Mouse (Mus musculus) embryonic facial prominence, embryonic 15.5 days (tissue): Measurements from ENCODE around the gene Evi2. TPM values are rescaled to one million over a fixed set of nuclear protein-coding genes. Genes with fewer than 3 reads are reported as not detected.
A peak's percentile ranks its signal among the peaks of the same experiment; 100 is the strongest.

Experiments used
- ATAC-seq: fragments of 200-750 bp; cut with Nextera tagmentation; 2 replicates; pipeline ENCODE4 v1.8.0; 2017; ENCODE audit warnings: low read depth, moderate TSS enrichment; ENCODE audit not compliant: insufficient number of reproducible peaks, low FRiP score, low TSS enrichment
- H3K27ac ChIP-seq: fragments of 300-500 bp; sonication (generic); replicated peaks from 2 replicates; pipeline ENCODE4 v1.5.1; 2015; ENCODE audit warnings: mild to moderate bottlenecking, inconsistent platforms
- H3K27me3 ChIP-seq: fragments of 300-500 bp; sonication (generic); 2 replicates; pipeline ENCODE4 v1.6.1; 2015; ENCODE audit warnings: inconsistent platforms
- H3K36me3 ChIP-seq: fragments of 300-500 bp; sonication (generic); 2 replicates; pipeline ENCODE4 v1.6.1; 2015; ENCODE audit warnings: mild to moderate bottlenecking, inconsistent platforms
- H3K4me1 ChIP-seq: fragments of 300-500 bp; sonication (generic); 2 replicates; pipeline ENCODE4 v1.6.1; 2015; ENCODE audit warnings: inconsistent platforms
- H3K4me2 ChIP-seq: fragments of 300-500 bp; sonication (generic); replicated peaks from 2 replicates; pipeline ENCODE4 v1.6.1; 2015; ENCODE audit warnings: mild to moderate bottlenecking, inconsistent platforms
- H3K4me3 ChIP-seq: fragments of 300-500 bp; sonication (generic); replicated peaks from 2 replicates; pipeline ENCODE4 v1.5.1; 2015; ENCODE audit warnings: mild to moderate bottlenecking, inconsistent platforms
- H3K9ac ChIP-seq: fragments of 300-500 bp; sonication (generic); 2 replicates; pipeline ENCODE4 v1.6.1; 2015; ENCODE audit warnings: inconsistent platforms
- H3K9me3 ChIP-seq: fragments of 300-500 bp; sonication (generic); replicated peaks from 2 replicates; pipeline ENCODE4 v1.6.1; 2016; ENCODE audit warnings: inconsistent platforms
- WGBS: fragments of 180-500 bp; shearing (Covaris S2); methylation state at CpG from one replicate; pipeline ENCODE4 v1.1.7; 2015; 5-methylcytosine and 5-hydroxymethylcytosine counted together
- polyA plus RNA-seq: library from polyadenylated mRNA; unstranded; fragments of >200 nt; fragmentation: Nextera tagmentation; extraction: Ambion mirVana; gene quantifications from 2 replicates; pipeline ENCODE4 v1.2.1, GENCODE M21; 2015

The Evi2 gene
- polyA plus RNA-seq, 1 experiment from 2014 or later = 0.64 TPM

- Histone ChIP-seq H3K4me3 (no peak overlapping the region), H3K9ac (no peak overlapping the region), H3K36me3 (peaks cover 19% of the 10 kb centered on the region), H3K27me3 (no peaks in the 10 kb centered on the region), H3K9me3 (no peaks in the 10 kb centered on the region), H3K4me1 (peaks cover 6% of the 10 kb centered on the region; the same call in 1 of the 2 replicates), H3K4me2 (no peak overlapping the region), H3K27ac (no peak overlapping the region)
- no peak for ATAC-seq
- 88% methylated on average over 4 of the region's 4 CpGs for WGBS
Observed at GRCm38 (mm10) chr11:79535554-79535953, 5.2 kb upstream of the Evi2 start.

GRCm38 (mm10) chr11:79533950-79534690 lies 3.7 kb upstream of the Evi2 start:
- H3K27ac ChIP-seq = 0 out of 2 replicates have a peak overlapping the region, but pooled peaks have one; percentile 40
- WGBS = 66% methylated on average over 8 of the region's 8 CpGs
- ATAC-seq = peak; percentile 67; the same call in 1 of the 2 replicates

GRCm38 (mm10) chr11:79533311-79533710 lies 2.9 kb upstream of the Evi2 start:
- Histone ChIP-seq H3K27ac (no peak overlapping the region), H3K4me3 (no peak overlapping the region), H3K4me2 (no peak overlapping the region), H3K27me3 (no peaks in the 10 kb centered on the region), H3K36me3 (peaks cover 11% of the 10 kb centered on the region), H3K4me1 (peaks cover 6% of the 10 kb centered on the region; the same call in 1 of the 2 replicates), H3K9ac (no peak overlapping the region), H3K9me3 (no peaks in the 10 kb centered on the region)
- no peak; the same call in 1 of the 2 replicates for ATAC-seq
- 94% methylated on average over 6 of the region's 6 CpGs for WGBS

More at GRCm38 (mm10) chr11:79533950-79534690, 3.7 kb upstream of the Evi2 start:
- Histone ChIP-seq H3K9ac (no peak overlapping the region), H3K4me3 (no peak overlapping the region), H3K36me3 (peaks cover 11% of the 10 kb centered on the region), H3K27me3 (no peaks in the 10 kb centered on the region), H3K9me3 (no peaks in the 10 kb centered on the region), H3K4me2 (no peak overlapping the region), H3K4me1 (peaks cover 6% of the 10 kb centered on the region; the same call in 1 of the 2 replicates)

- Histone ChIP-seq H3K4me3 (no peak overlapping the region), H3K9me3 (no peaks in the 10 kb centered on the region), H3K27ac (no peak overlapping the region), H3K9ac (no peak overlapping the region), H3K36me3 (no peaks in the 10 kb centered on the region; the same call in 1 of the 2 replicates), H3K27me3 (no peaks in the 10 kb centered on the region), H3K4me1 (peaks cover 6% of the 10 kb centered on the region; the same call in 1 of the 2 replicates), H3K4me2 (no peak overlapping the region)
- WGBS = 95% methylated on average over 4 of the region's 4 CpGs
- no peak for ATAC-seq
Observed at GRCm38 (mm10) chr11:79531485-79531884, 1.1 kb upstream of the Evi2 start.

- no peak for ATAC-seq
- H3K27me3 ChIP-seq = no peaks in the 10 kb centered on the region
- no peaks in the 10 kb centered on the region for H3K9me3 ChIP-seq
- H3K9ac ChIP-seq = no peak overlapping the region
- no peaks in the 10 kb centered on the region; the same call in 1 of the 2 replicates for H3K36me3 ChIP-seq
- WGBS = 78% methylated on average over 11 of the region's 11 CpGs
- no peak overlapping the region for H3K27ac ChIP-seq
- H3K4me2 ChIP-seq = no peak overlapping the region
- peaks cover 6% of the 10 kb centered on the region; the same call in 1 of the 2 replicates for H3K4me1 ChIP-seq
- H3K4me3 ChIP-seq = no peak overlapping the region
Observed at GRCm38 (mm10) chr11:79530774-79531173, 385 bp upstream of the Evi2 start.

- H3K9me3 ChIP-seq = no peaks in the 10 kb centered on the region
- peaks cover 6% of the 10 kb centered on the region; the same call in 1 of the 2 replicates for H3K4me1 ChIP-seq
- no peaks in the 10 kb centered on the region for H3K27me3 ChIP-seq
- H3K27ac ChIP-seq = no peak overlapping the region
- ATAC-seq = no peak
- no peak overlapping the region for H3K9ac ChIP-seq
- no peak overlapping the region for H3K4me3 ChIP-seq
- no peak overlapping the region for H3K4me2 ChIP-seq
- 74% methylated on average over 2 of the region's 2 CpGs for WGBS
- H3K36me3 ChIP-seq = no peaks in the 10 kb centered on the region; the same call in 1 of the 2 replicates
Observed at GRCm38 (mm10) chr11:79529736-79530135, 653 bp downstream of the Evi2 start.

GRCm38 (mm10) chr11:79529226-79529625 lies 1.2 kb downstream of the Evi2 start:
- H3K9me3 ChIP-seq = no peaks in the 10 kb centered on the region
- no peaks in the 10 kb centered on the region for H3K27me3 ChIP-seq
- H3K36me3 ChIP-seq = no peaks in the 10 kb centered on the region; the same call in 1 of the 2 replicates
- H3K27ac ChIP-seq = no peak overlapping the region
- no peak overlapping the region for H3K4me3 ChIP-seq
- H3K4me1 ChIP-seq = peaks cover 5% of the 10 kb centered on the region; the same call in 1 of the 2 replicates
- ATAC-seq = no peak
- WGBS = 89% methylated on average over 6 of the region's 6 CpGs
- no peak overlapping the region for H3K9ac ChIP-seq
- no peak overlapping the region for H3K4me2 ChIP-seq

- H3K9me3 ChIP-seq = no peaks in the 10 kb centered on the region
Observed at GRCm38 (mm10) chr11:79528601-79529000, 1.8 kb downstream of the Evi2 start.

GRCm38 (mm10) chr11:79527739-79528384 lies 2.5 kb downstream of the Evi2 start:
- Histone ChIP-seq H3K27ac (no peak overlapping the region), H3K4me2 (no peak overlapping the region)

More at GRCm38 (mm10) chr11:79528601-79529000, 1.8 kb downstream of the Evi2 start:
- 87% methylated on average over 3 of the region's 3 CpGs for WGBS
- no peak for ATAC-seq
- H3K4me2 ChIP-seq = no peak overlapping the region
- no peak overlapping the region for H3K4me3 ChIP-seq
- H3K9ac ChIP-seq = no peak overlapping the region
- no peaks in the 10 kb centered on the region for H3K4me1 ChIP-seq
- H3K36me3 ChIP-seq = no peaks in the 10 kb centered on the region; the same call in 1 of the 2 replicates
- H3K27me3 ChIP-seq = no peaks in the 10 kb centered on the region
- H3K27ac ChIP-seq = no peak overlapping the region

GRCm38 (mm10) chr11:79527015-79527738 lies 3.2 kb downstream of the Evi2 start:
- Histone ChIP-seq H3K9me3 (no peaks in the 10 kb centered on the region), H3K27ac (no peak overlapping the region), H3K4me3 (no peak overlapping the region), H3K27me3 (no peaks in the 10 kb centered on the region), H3K9ac (no peak overlapping the region), H3K36me3 (no peaks in the 10 kb centered on the region; the same call in 1 of the 2 replicates), H3K4me2 (no peak overlapping the region), H3K4me1 (no peaks in the 10 kb centered on the region)
- 77% methylated on average over 15 of the region's 15 CpGs for WGBS
- no peak for ATAC-seq

More at GRCm38 (mm10) chr11:79527739-79528384, 2.5 kb downstream of the Evi2 start:
- Histone ChIP-seq H3K4me1 (no peaks in the 10 kb centered on the region), H3K9ac (no peak overlapping the region), H3K4me3 (no peak overlapping the region), H3K27me3 (no peaks in the 10 kb centered on the region), H3K36me3 (no peaks in the 10 kb centered on the region; the same call in 1 of the 2 replicates), H3K9me3 (no peaks in the 10 kb centered on the region)
- WGBS = 88% methylated on average over 5 of the region's 5 CpGs
- ATAC-seq = no peak

GRCm38 (mm10) chr11:79526549-79526948 lies 3.8 kb downstream of the Evi2 start:
- whole genome bisulfite sequencing = 89% methylated on average over 3 of the region's 3 CpGs
- Histone ChIP-seq H3K27ac (no peak overlapping the region), H3K4me2 (no peak overlapping the region), H3K9ac (no peak overlapping the region), H3K4me3 (no peak overlapping the region), H3K27me3 (no peaks in the 10 kb centered on the region), H3K9me3 (no peaks in the 10 kb centered on the region), H3K4me1 (no peaks in the 10 kb centered on the region), H3K36me3 (no peaks in the 10 kb centered on the region; the same call in 1 of the 2 replicates)
- no peak for ATAC-seq
